Mouse (Mus musculus) heart, adult 2 months (tissue): ENCODE measurements around the gene Nup160.

Source experiments
- CTCF ChIP-seq: fragments of 200-600 bp; IDR thresholded peaks from 2 replicates; pipeline ENCODE4 v1.8.1; 2022; ENCODE audit warnings: antibody characterized with exemption, mild to moderate bottlenecking, moderate library complexity
- EP300 ChIP-seq: fragments of 200-500 bp; IDR thresholded peaks from 2 replicates; pipeline ENCODE4 v1.6.1; 2011; ENCODE audit warnings: low read depth, low read length, control low read depth; ENCODE audit not compliant: insufficient read depth
- POLR2A ChIP-seq: fragments of 200-500 bp; IDR thresholded peaks from 2 replicates; pipeline ENCODE4 v1.6.1; 2011; ENCODE audit warnings: mild to moderate bottlenecking, low read depth, low read length, control low read depth; ENCODE audit not compliant: insufficient read depth

DNA sequence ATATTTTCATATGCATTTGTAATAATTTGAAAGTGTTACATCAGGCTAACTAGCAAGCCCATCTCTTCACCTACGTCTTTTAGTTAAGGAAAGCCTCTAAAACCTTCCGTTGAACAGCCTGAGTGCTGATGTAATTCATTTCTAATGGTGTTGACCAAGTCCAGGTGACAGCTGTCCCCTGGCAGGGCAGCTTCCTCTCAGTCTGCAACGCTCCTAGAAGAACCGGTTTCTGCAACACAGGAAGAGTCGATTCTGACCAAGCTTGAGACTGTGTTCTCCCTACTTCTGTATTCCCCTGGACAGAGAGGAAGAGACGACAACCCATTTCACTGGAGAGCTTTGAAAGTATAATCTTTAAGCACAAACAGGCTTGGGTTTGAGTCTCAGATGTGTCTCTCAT is 21.6 kb upstream of the Nup160 start:
- TF ChIP-seq CTCF (no peak), POLR2A (no peak), EP300 (no peak)
